Mouse (Mus musculus) testis, adult 2 months (tissue): ENCODE data around the gene Btnl1. TPM values are rescaled to one million over a fixed set of nuclear protein-coding genes. Genes with fewer than 3 reads are reported as not detected.

Experiments
- H3K27ac ChIP-seq: fragments of 200-500 bp; 2 replicates; pipeline ENCODE4 v1.5.1; 2012; ENCODE audit warnings: low read depth, low read length; ENCODE audit not compliant: control insufficient read depth, insufficient read depth
- H3K27me3 ChIP-seq: fragments of 200-500 bp; 2 replicates; pipeline ENCODE4 v1.6.1; 2012; ENCODE audit warnings: mild to moderate bottlenecking, low read length, moderate library complexity; ENCODE audit not compliant: control insufficient read depth, insufficient read depth
- H3K36me3 ChIP-seq: fragments of 200-500 bp; 2 replicates; pipeline ENCODE4 v1.6.1; 2012; ENCODE audit warnings: mild to moderate bottlenecking, low read length; ENCODE audit not compliant: control insufficient read depth, insufficient read depth
- H3K4me1 ChIP-seq: fragments of 200-500 bp; 2 replicates; pipeline ENCODE4 v1.6.1; 2012; ENCODE audit warnings: low read length; ENCODE audit not compliant: control insufficient read depth, insufficient read depth
- H3K4me3 ChIP-seq: fragments of 200-500 bp; 2 replicates; pipeline ENCODE4 v1.5.1; 2012; ENCODE audit warnings: low read depth, mild to moderate bottlenecking, low read length, moderate library complexity, mixed read lengths; ENCODE audit not compliant: control insufficient read depth
- CTCF ChIP-seq: fragments of 200-500 bp; IDR thresholded peaks from 2 replicates; pipeline ENCODE4 v1.5.1; 2012; ENCODE audit warnings: low read depth, mild to moderate bottlenecking, inconsistent platforms, low read length, moderate library complexity; ENCODE audit not compliant: control insufficient read depth, insufficient read depth, insufficient replicate concordance
- POLR2A ChIP-seq: fragments of 200-500 bp; IDR thresholded peaks from 2 replicates; pipeline ENCODE4 v1.6.1; 2012; ENCODE audit warnings: low read depth, mild to moderate bottlenecking, inconsistent platforms, low read length, moderate library complexity; ENCODE audit not compliant: control insufficient read depth
- polyA plus RNA-seq: library from polyadenylated mRNA; depleted of rRNA; stranded (reverse); fragments of >200 nt; gene quantifications from 2 replicates; pipeline ENCODE4 v1.2.3, GENCODE M21; 2012; rRNA removed

Gene Btnl1
- polyA plus RNA-seq, 1 experiment: 0.15 TPM

- Histone ChIP-seq H3K36me3 (no peaks in the 10 kb centered on the region), H3K27ac (no peak overlapping the region; the same call in 1 of the 2 replicates), H3K4me3 (peak overlapping the region; percentile 93), H3K27me3 (no peaks in the 10 kb centered on the region), H3K4me1 (peaks cover 6% of the 10 kb centered on the region)
- TF ChIP-seq CTCF (no peak), POLR2A (no peak)
Observed at GRCm38 (mm10) chr17:34399394-34399715, 22.4 kb downstream of the Btnl1 start.

GRCm38 (mm10) chr17:34411117-34411516, 34.2 kb downstream of the Btnl1 start:
- Histone ChIP-seq H3K4me3 (no peak overlapping the region), H3K27me3 (no peaks in the 10 kb centered on the region), H3K4me1 (no peaks in the 10 kb centered on the region), H3K36me3 (no peaks in the 10 kb centered on the region; the same call in 1 of the 2 replicates), H3K27ac (no peak overlapping the region)
- TF ChIP-seq POLR2A (no peak), CTCF (peak; percentile 78)

- Histone ChIP-seq H3K4me1 (no peaks in the 10 kb centered on the region), H3K4me3 (peak overlapping the region; percentile 67), H3K27ac (no peak overlapping the region), H3K27me3 (no peaks in the 10 kb centered on the region), H3K36me3 (peaks cover 4% of the 10 kb centered on the region)
- TF ChIP-seq POLR2A: no peak
- TF ChIP-seq CTCF: no peak
Observed at GRCm38 (mm10) chr17:34420014-34420413, 43.1 kb downstream of the Btnl1 start.

- H3K4me3 ChIP-seq: no peak overlapping the region
- no peak for TF ChIP-seq POLR2A
- no peak for TF ChIP-seq CTCF
- no peaks in the 10 kb centered on the region for H3K27me3 ChIP-seq
- H3K4me1 ChIP-seq: no peaks in the 10 kb centered on the region
- H3K27ac ChIP-seq: no peak overlapping the region
- H3K36me3 ChIP-seq: no peaks in the 10 kb centered on the region; the same call in 1 of the 2 replicates
Observed at GRCm38 (mm10) chr17:34427597-34427996, 50.7 kb downstream of the Btnl1 start.

Other genes with a start within 250 kb of the Btnl1 start
- gene H2-DMb2, start 233.8 kb upstream of the Btnl1 start, polyA plus RNA-seq: 0.27 and 0.41 TPM in 2 replicates
- 8.0 and 9.5 TPM in 2 replicates for gene H2-DMb1, start 224.1 kb upstream of the Btnl1 start, polyA plus RNA-seq
- gene Tap1, start 189.6 kb upstream of the Btnl1 start, polyA plus RNA-seq: 1.5 TPM in 2 replicates
- 1.7 TPM in 2 replicates for gene Psmb9, start 189.4 kb upstream of the Btnl1 start, polyA plus RNA-seq
- gene Psmb8, start 179.4 kb upstream of the Btnl1 start, polyA plus RNA-seq: 2.0 and 2.3 TPM in 2 replicates
- 1.3 and 2.0 TPM in 2 replicates for gene Tap2, start 173.6 kb upstream of the Btnl1 start, polyA plus RNA-seq
- 0.06 and 0.16 TPM in 2 replicates for gene H2-Ob, start 138.2 kb upstream of the Btnl1 start, polyA plus RNA-seq
- 31.1 and 36.4 TPM in 2 replicates for gene H2-Ab1, start 119.4 kb upstream of the Btnl1 start, polyA plus RNA-seq
- gene H2-Aa, start 89.3 kb upstream of the Btnl1 start, polyA plus RNA-seq: 10.1 and 11.6 TPM in 2 replicates
- gene H2-Eb1, start 71.3 kb upstream of the Btnl1 start, polyA plus RNA-seq: 5.6 and 7.8 TPM in 2 replicates
- not detected in 2 replicates for gene H2-Eb2, start 51.5 kb upstream of the Btnl1 start, polyA plus RNA-seq
- gene Btnl2, start 22.3 kb upstream of the Btnl1 start, polyA plus RNA-seq: 0.16 and 0.21 TPM in 2 replicates
- gene BC051142, start 21.7 kb downstream of the Btnl1 start, polyA plus RNA-seq: 883 and 1,115 TPM in 2 replicates
- 0.09 TPM in 1 of 2 replicates, not detected in the other for gene Btnl4, start 100.2 kb downstream of the Btnl1 start, polyA plus RNA-seq
- gene Btnl6, start 140.2 kb downstream of the Btnl1 start, polyA plus RNA-seq: not detected in 2 replicates
- gene Notch4, start 187.1 kb downstream of the Btnl1 start, polyA plus RNA-seq: 7.2 and 12.3 TPM in 2 replicates
- 1.7 and 1.9 TPM in 2 replicates for gene Gpsm3, start 212.7 kb downstream of the Btnl1 start, polyA plus RNA-seq
- 9.6 and 11.2 TPM in 2 replicates for gene Pbx2, start 214.1 kb downstream of the Btnl1 start, polyA plus RNA-seq
- gene Ager, start 220.7 kb downstream of the Btnl1 start, polyA plus RNA-seq: 0.43 and 0.66 TPM in 2 replicates
- 56.6 and 63.4 TPM in 2 replicates for gene Rnf5, start 226.6 kb downstream of the Btnl1 start, polyA plus RNA-seq
- 891 and 908 TPM in 2 replicates for gene Agpat1, start 227.1 kb downstream of the Btnl1 start, polyA plus RNA-seq
- gene Egfl8, start 238.8 kb downstream of the Btnl1 start, polyA plus RNA-seq: 0.53 and 0.54 TPM in 2 replicates